Mouse (Mus musculus) retina, embryonic 14.5 days (tissue): ENCODE measurements around the gene Trim26.
"Not testable (repeated sequence)": the region's sequence is repeated elsewhere in the genome, so short reads cannot be mapped to it uniquely, and the experiment has no call there.

Source experiments
- DNase-seq: peaks from one replicate; pipeline ENCODE4 v3.0.0-alpha.2; 2015; ENCODE audit warnings: low spot score

The Trim26 gene

DNA sequence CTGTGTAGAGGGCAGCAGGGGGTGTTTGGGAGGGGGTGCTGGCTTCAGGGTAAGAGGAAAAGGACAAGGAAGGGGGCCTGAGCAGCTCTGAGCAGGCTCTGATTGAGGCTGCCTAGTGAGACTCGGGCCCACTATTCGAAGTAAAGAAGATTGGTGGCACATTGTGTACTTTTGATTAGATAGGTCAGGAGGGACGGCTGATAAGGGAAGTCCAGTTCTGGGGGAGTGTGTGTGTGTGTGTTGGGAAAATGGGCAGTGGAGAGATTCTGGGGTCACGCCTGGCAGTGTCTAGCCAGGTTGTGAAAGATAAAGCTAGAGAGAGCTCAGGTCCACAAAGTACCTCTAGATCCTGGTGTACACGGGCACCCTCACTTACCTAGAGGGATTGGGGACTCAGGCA is 14.7 kb downstream of the Trim26 start:
- DNase-seq = no peak

- no peak for DNase-seq
Measured at GRCm38 (mm10) chr17:36855484-36855883, 18.6 kb downstream of the Trim26 start.

- no peak for DNase-seq
Measured at GRCm38 (mm10) chr17:36856236-36856635, 19.3 kb downstream of the Trim26 start.

- no peak for DNase-seq
Measured at GRCm38 (mm10) chr17:36858181-36858580, 21.2 kb downstream of the Trim26 start.

DNA sequence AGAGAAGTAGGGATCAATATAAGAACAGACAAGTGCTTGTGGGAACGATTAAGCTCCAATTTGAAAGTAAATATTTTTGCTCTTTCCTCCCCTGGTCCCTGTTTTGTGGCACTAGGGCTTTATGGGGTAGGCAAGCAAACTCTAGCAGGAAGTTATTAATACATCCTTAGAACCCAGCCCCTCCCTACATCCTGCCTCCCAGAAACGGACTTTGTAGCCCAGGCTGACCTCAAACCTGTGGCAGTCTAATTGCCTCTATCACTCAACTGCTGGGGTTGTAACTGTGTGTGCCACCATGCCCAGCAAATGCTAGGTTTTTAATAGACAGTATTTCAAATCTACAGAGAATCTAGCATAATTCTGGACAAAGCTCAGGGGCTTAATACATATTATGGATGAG is 24.7 kb downstream of the Trim26 start:
- no peak for DNase-seq

DNA sequence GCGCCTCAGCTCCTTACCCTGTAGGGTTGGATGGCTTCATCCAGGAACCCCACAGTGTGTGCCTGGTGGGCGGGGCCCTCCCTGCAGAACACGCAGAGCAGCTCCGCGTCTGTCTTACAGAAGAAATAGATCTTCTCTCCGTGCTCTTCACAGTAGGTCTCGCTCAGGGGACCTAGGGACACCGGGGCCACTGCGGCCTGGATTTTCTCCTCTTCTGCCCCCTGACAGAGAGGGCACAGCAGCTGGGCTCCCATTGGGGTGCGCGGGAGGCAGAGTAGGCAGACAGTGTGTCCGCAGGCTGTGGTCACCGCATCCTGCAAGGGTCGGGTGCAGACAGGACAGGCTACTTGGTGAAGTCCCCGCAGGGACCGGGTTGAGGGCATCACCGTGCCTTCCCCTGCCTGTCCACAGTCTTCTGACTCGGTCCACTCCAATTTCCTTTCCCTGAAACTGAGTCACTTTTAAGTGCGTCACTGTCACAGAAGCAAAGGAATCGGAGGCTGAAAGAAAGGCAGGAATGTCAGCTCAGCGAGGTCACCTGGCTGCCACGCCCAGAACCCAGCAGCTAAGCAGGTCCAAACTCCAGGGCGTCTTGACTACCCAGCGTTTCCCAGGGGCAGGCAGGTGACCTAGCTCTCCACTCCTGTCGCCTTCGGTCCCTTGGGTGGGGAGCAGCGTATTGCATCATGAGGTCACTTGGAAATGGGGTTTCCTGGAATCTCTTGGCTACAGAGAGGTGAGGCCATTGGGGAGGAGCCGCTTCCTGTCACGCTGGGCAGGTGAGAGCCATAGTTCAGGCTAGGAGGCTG is 30.0 kb downstream of the Trim26 start, which contains the start of gene Trim15:
TSS of gene Trim15 (minus strand) at position 492 of the 809 bp plus-strand sequence.
- DNase-seq = peak; percentile 3

GRCm38 (mm10) chr17:36868836-36869235 is 31.9 kb downstream of the Trim26 start:
- DNase-seq = no peak

GRCm38 (mm10) chr17:36869284-36869954 is 32.5 kb downstream of the Trim26 start, which contains the start of gene Trim10:
Gene Trim10, plus strand, starts transcription at chr17:36869574.
- no peak for DNase-seq

- DNase-seq = no peak
Measured at GRCm38 (mm10) chr17:36869955-36870810, 33.2 kb downstream of the Trim26 start.

DNA sequence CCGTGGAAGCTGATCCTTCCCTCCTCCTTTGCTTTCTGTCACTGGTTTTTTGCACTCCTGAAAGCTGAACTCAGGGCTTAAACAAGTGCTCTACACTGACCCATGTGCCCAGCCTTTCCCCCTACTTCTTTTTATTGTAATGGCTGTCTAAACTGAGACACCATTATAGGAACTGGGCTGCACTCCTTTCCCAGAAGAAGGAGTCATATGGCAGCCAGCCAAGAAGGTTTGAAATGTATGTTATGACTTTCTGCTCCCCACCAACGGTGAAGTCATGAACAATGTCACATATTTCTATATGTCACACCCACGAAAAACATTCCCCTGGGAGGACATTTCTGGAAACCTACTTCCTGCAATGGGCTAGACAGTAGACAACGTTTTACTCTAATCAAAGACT is 37.7 kb downstream of the Trim26 start:
- no peak for DNase-seq

DNA sequence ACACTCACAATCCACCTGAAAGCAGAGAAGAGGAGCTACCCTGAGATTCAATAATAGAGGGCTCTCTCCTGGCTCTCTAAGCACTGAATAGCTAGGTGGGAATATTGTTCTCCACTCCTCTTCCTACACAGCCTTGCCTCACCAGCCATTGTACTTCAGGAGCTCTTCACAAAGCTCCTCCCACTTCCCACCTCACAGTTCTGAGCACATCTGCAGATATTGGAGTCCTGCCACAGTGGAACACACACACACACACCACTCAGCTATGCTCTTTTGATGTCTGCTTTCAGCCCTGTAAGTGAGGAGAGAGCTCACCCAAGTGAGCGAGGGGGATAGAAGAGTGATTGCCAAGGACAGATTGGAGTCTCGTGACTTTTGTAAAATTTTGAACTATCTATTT is 46.4 kb downstream of the Trim26 start:
- DNase-seq = no peak

DNA sequence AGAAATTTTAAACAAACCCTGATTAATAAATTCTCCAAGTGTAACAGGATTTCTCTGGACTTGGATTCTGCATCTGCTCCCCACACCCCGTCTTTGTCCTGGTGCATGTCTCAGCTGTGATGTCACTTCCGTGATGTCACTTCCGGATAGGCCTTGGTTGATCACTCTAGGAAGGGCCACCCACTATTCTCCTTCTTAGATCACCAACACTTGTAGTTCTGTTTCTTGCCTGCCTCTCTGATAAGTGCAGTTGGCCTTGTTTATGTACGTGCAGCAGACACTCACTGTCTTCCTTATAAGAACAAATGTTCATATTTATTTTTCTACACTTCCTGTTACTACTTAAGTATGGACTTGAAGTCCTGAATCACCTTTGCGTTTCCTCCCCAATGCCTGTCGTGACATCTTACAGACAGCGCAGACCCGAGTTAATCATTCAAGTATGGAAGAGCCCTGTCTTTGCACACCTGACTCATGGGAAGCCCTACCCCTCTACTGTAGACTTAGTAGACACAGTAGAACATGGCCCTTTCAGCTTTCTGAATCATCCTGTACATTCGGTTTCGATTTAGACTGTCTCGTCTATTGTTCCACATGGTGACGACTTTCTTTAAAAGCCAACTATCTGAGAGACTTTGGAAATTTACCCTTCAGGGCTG is 48.3 kb downstream of the Trim26 start:
- no peak for DNase-seq

DNA sequence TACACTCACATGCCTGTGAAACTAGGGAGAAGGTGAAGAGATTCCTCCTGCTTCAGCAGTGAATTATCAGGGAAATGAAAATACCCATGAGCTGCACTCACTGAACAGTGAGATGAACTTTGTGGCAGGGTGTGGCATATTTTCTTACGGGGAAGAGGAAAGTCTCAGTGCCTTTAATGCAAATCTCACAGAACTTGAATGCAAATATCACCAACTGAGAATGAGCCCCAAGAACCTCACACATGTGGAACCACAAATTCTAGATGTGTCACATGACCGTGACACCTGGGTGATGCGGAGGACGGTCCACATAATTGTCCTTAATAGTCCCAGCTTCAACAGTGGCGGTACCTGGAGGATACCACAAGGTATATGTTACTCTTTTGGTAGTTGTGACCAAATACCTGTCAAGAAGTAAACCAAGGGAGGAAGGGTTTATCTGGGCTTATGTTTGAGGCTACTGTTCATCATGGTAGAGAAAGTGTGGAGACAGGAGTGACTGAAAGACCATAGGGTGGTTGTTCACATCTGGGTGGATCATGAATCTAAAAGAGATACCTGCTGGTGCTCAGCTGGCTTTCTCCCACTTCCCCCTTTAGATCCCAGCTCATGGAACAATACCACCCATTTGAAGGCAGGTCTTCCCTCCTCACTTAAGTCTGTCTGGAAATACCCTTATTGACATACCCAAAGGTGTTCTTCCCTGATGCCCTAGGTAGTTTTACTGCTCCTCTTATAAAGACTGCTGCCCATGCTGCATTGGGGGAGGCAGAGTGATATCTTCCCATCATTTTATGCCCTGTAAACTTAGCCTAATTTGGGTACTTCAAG is 53.4 kb downstream of the Trim26 start, which contains the start of gene Trim40:
TSS of gene Trim40 (minus strand) at position 51 of the 831 bp plus-strand sequence.
- DNase-seq = no peak

- DNase-seq = not testable (repeated sequence)
Measured at GRCm38 (mm10) chr17:36891496-36891895, 54.6 kb downstream of the Trim26 start.

DNA sequence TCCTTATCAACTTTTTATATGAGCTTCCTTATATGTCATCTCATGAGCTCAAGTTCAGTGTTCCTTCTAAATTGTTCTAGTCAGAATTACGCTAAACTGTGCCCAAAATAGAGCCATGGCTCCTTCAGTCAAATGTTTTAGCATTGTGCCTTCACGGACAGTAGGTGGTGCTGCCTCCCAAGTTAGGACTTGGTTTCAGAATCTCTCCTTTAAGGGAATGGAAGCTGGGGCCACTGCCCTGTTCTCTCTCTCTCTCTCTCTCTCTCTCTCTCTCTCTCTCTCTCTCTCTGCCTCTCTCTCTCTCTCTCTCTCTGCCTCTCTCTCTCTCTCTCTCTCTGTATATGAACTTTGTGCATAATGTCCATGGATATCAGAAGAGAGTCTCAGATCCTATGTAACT is 55.4 kb downstream of the Trim26 start:
- DNase-seq = peak; percentile 65

GRCm38 (mm10) chr17:36893387-36893786 is 56.5 kb downstream of the Trim26 start:
- no peak for DNase-seq

DNA sequence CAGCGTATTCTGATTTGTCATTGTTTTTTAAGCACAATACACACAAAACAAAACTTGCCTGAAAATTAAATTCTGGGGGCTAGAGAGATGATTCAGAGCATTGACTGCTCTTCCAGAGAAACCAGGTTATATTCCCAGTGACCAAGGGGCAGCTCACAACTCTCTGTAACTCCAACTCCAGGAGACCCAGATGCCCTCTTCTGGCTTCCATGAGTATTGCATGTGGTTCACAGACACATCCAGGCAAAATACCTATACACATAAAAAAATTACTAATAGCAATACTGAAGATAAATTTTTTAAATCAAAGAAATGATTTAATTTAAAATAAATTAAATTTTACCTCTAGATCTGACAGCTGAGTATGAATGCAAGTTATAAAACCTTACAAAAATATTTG is 59.6 kb downstream of the Trim26 start:
- DNase-seq = peak; percentile 64

DNA sequence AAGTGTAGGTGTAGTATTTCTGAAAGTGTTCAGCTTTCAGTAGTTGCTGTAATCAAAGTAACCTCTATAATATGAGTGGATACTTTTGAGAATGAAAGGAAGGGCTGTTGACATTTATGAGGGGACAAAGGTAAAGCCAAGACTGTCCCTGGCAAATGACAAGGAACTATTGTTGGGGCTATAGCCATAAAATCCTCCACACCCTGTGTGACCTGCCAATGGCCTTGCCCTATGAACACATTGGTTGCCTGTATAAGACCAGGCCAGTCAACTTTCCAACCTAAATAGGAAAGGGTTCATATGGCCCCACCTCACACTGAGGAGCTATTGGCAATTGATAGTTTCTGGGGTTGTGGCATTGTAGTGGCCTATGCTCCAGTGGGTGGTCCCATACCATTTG is 60.1 kb downstream of the Trim26 start:
- DNase-seq = no peak

- no peak for DNase-seq
Measured at GRCm38 (mm10) chr17:36897552-36898205, 60.7 kb downstream of the Trim26 start, which contains the start of gene Trim31. Gene Trim31, plus strand, starts transcription at chr17:36898118.

DNA sequence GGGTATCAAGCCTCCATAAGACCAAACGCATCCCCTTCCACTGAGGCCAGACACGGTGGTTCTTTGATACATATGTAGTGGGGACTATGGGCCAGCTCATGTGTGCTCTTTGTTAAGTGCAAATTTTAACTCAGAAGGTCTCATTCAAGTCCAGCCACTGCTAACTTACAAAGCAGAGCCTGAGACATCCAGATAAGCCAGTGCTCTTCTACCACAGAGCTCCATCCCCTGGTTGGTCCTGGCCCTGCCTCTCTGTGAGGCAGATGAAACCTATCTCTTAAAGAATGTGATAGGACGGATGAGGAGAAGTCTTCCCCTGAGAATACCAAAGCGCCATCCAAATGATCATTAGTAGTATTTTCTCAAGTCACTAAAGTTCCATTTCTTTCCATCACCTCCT is 62.4 kb downstream of the Trim26 start:
- no peak for DNase-seq
